Mouse (Mus musculus): ENCODE measurements around the gene Gm10645. TPM values are rescaled to one million over a fixed set of nuclear protein-coding genes. Genes with fewer than 3 reads are reported as not detected.

Gm10645 gene
- total and polyA plus RNA-seq, 3 experiments, result not detected

- DNase-seq (ENCODE audit: low read depth, low spot score), result no peak
- no peaks in the 10 kb centered on the region for H3K27me3 ChIP-seq (ENCODE audit: control insufficient read depth in 1 of 2, insufficient read depth in 2 of 2, low read length in 2 of 2)
- H3K27ac ChIP-seq (ENCODE audit: control insufficient read depth, low read depth, low read length), result no peak overlapping the region
- no peak for TF ChIP-seq MXI1 (IDR thresholded peaks at IDR 0.05; ENCODE audit: low read depth, low read length)
- no peak for TF ChIP-seq GABPA (IDR thresholded peaks at IDR 0.05; ENCODE audit: low read depth, low read length)
- no peak for TF ChIP-seq MAZ (IDR thresholded peaks at IDR 0.05; ENCODE audit: low read depth, low read length)
- TF ChIP-seq NRF1 (IDR thresholded peaks at IDR 0.05; ENCODE audit: insufficient read depth, low read depth, low read length, poor library complexity, severe bottlenecking), result no peak
- no peak overlapping the region for H3K4me3 ChIP-seq (ENCODE audit: control insufficient read depth in 1 of 2, insufficient read depth in 1 of 2, low read depth in 2 of 2, low read length in 2 of 2)
- no peak overlapping the region for H3K9ac ChIP-seq (ENCODE audit: control insufficient read depth, low read depth, low read length, poor library complexity, severe bottlenecking)
- no peaks in the 10 kb centered on the region for H3K36me3 ChIP-seq (ENCODE audit: control insufficient read depth in 1 of 2, insufficient read depth in 2 of 2, low read length in 2 of 2)
- H3K4me1 ChIP-seq (ENCODE audit: control insufficient read depth in 1 of 2, insufficient read depth in 2 of 2, low read length in 2 of 2), result no peaks in the 10 kb centered on the region
- no peaks in the 10 kb centered on the region for H3K9me3 ChIP-seq (replicated peaks; ENCODE audit: insufficient read depth, low read length)
- H3K79me2 ChIP-seq (ENCODE audit: control insufficient read depth, insufficient read depth, low read length, poor library complexity), result no peaks in the 10 kb centered on the region
Measured at GRCm38 (mm10) chr8:83169127-83169526, 3.2 kb upstream of the Gm10645 start.

DNA sequence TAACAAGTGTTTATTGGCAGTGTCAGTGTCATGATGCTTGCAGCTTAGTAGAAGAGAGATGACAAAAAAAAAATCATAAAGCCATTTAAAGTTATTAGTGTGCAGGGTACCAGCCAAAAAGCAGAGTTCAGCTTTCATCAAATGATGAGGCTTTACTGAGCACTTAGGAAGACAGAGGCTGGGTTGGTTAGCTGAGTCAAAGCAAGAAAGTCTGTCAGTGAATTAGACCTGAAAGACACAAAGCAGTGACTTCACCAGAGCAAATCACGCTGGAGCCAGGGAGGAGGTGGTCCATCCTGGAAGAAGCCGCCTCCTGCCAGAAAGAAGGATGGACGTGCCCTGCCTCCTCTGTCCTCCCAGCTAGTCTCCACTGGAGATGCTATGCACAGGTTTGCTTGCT, 2.0 kb upstream of the Gm10645 start:
- Histone ChIP-seq H3K79me2 (ENCODE audit: control insufficient read depth, insufficient read depth, low read length, poor library complexity) (no peaks in the 10 kb centered on the region), H3K9ac (ENCODE audit: control insufficient read depth, low read depth, low read length, poor library complexity, severe bottlenecking) (no peak overlapping the region), H3K4me3 (ENCODE audit: control insufficient read depth in 1 of 2, insufficient read depth in 1 of 2, low read depth in 2 of 2, low read length in 2 of 2) (no peak overlapping the region), H3K27ac (ENCODE audit: control insufficient read depth, low read depth, low read length) (no peak overlapping the region), H3K9me3 (replicated peaks; ENCODE audit: insufficient read depth, low read length) (no peaks in the 10 kb centered on the region), H3K36me3 (ENCODE audit: control insufficient read depth in 1 of 2, insufficient read depth in 2 of 2, low read length in 2 of 2) (no peaks in the 10 kb centered on the region), H3K27me3 (ENCODE audit: control insufficient read depth in 1 of 2, insufficient read depth in 2 of 2, low read length in 2 of 2) (no peaks in the 10 kb centered on the region), H3K4me1 (ENCODE audit: control insufficient read depth in 1 of 2, insufficient read depth in 2 of 2, low read length in 2 of 2) (no peaks in the 10 kb centered on the region)
- TF ChIP-seq ZNF384 (IDR thresholded peaks at IDR 0.05; ENCODE audit: low read depth, low read length), result no peak
- no peak for TF ChIP-seq HCFC1 (IDR thresholded peaks at IDR 0.05; ENCODE audit: low read depth, low read length)
- no peak for TF ChIP-seq MAZ (IDR thresholded peaks at IDR 0.05; ENCODE audit: low read depth, low read length)
- no peak for TF ChIP-seq E2F4 (IDR thresholded peaks at IDR 0.05; ENCODE audit: borderline replicate concordance, low read depth, low read length)
- TF ChIP-seq ZC3H11A (IDR thresholded peaks at IDR 0.05; ENCODE audit: low read depth, low read length), result no peak
- no peak for TF ChIP-seq CHD2 (IDR thresholded peaks at IDR 0.05; ENCODE audit: low read length)
- TF ChIP-seq TAL1 (IDR thresholded peaks at IDR 0.05; ENCODE audit: low read length), result no peak
- TF ChIP-seq SMC3 (IDR thresholded peaks at IDR 0.05; ENCODE audit: low read depth, low read length), result no peak
- no peak for TF ChIP-seq MYB (IDR thresholded peaks at IDR 0.05; ENCODE audit: low read depth, low read length)
- TF ChIP-seq BHLHE40 (IDR thresholded peaks at IDR 0.05; ENCODE audit: borderline replicate concordance, low read depth, low read length), result no peak
- no peak for TF ChIP-seq TCF12 (IDR thresholded peaks at IDR 0.05; ENCODE audit: low read depth, low read length)
- TF ChIP-seq POLR2AphosphoS2 (IDR thresholded peaks at IDR 0.05; ENCODE audit: low read length), result no peak
- no peak for TF ChIP-seq SIN3A (IDR thresholded peaks at IDR 0.05; ENCODE audit: low read length)
- TF ChIP-seq POLR2AphosphoS5 (IDR thresholded peaks at IDR 0.05; ENCODE audit: borderline replicate concordance, low read depth, low read length), result no peak
- no peak for DNase-seq (ENCODE audit: low read depth, low spot score)
